Mouse (Mus musculus): Measurements from ENCODE around the gene Sik1. TPM values are rescaled to one million over a fixed set of nuclear protein-coding genes. Genes with fewer than 3 reads are reported as not detected.

Sik1 gene
- total RNA-seq, 2 experiments from 2014 or later: 16.1 to 16.7 TPM

DNA sequence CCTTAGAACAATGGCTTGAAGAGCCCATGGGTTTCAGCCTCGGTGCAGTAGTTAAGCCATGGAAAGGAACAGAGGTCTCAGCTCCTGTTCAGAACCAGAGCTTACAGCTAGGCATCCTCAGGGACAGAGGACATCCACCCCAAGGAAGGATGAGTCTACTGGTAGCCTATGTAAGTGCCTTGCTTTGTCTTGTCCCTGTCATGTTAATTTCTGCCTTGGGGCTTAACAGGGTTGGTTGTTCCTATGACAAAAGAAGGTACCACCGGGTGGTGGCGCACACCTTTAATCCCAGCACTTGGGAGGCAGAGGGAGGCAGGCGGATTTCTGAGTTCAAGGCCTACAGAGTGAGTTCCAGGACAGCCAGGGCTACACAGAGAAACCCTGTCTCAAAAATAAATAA is 44.3 kb downstream of the Sik1 start:
- DNase-seq (ENCODE audit: low spot score in 2 of 2): no peak

DNA sequence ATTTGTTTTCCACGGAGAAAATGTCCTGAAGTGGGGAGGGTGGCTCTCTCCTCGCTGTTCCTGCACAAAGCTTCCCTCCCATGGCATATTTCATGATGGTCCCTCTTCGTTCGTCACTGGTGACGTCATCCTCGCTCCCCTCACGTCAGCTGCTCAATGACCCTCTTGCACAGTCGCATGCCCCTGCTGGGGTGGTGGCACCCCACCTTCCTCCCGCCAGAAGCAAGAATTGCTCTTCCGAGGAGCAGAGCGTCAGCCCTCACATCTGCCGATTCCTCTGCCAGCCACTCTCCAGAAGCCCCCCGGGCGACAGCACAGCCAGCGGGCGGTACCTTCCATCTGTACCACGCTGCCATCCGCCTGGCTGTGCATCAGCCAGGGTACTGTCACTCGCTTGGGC is 45.7 kb downstream of the Sik1 start:
- DNase-seq (ENCODE audit: low spot score in 2 of 2): no peak

DNA sequence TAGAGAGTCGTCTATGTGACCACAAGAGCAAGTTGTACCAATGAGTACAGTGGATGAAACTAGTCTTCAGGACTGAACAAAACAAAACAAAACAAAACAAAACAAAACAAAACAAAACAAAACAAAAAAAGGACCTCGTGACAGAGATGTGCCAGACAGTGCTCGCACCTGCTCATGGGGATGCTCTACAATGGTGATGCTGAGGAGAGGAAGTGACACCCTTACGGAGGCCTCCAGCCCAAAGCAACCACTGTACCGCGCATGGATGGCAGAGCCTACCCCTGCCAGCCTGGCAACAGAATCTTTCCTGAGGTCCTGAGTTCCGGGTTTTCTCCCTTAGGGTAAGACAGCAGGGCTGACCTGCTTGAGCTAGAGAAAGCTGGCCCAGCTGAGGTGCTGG is 46.5 kb downstream of the Sik1 start:
- DNase-seq (ENCODE audit: low spot score in 2 of 2): no peak

DNA sequence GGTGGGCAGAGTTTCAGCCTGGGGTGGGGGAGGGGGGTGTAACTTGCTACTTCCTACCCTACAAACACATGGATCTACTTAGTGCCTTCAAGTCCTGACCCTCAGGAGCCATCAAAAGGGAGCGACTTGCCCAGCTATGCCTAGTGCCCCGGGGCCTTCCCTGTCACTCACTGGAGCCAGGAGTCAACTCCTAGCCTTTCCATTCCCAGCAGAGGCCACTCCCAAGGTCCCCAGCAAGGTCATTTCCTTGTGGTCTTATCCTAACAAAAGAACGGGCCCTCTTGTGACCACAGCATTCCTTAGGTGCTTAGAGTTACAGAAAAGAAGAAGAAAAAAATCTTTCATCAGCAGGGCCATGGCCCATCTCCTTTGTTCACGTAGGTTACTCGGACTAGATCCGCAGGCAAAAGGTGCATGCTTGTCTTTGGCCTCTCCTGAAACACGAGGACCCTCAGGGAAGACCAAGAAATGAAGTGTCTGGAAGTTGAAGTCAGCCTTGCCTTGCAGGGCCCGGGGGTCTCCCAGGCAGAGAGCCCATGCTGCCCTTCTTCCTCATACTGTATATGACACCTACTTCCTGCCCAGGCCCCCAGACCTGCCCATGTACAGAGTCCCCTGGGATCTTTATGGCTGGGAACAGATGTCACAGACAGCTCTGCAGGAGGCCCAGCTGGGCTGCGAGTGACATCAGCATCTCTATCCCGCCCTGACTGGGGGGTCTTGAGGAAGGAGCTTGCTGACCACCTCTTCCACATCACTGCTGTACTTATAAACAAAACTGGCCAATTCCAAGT is 47.3 kb downstream of the Sik1 start:
- no peak for DNase-seq (ENCODE audit: low spot score in 2 of 2)

DNA sequence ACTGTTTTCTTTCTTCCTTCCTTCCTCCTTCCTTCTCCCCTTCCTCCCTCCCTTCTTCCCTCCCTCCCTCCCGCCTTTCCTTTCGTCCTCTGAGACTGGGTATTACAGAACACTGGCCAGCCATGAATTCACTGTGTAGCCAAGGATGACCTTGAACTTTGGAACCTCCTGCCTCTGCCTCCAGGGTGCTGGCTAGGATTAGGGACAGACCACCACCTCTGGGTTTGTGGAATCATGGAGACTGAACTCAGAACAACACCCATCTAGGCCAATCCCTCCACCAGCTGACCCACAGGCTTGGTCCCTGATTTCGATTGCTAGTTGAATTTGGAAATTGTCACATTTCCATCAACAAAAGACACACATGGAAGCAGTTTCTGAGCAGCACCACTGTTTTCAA is 49.1 kb downstream of the Sik1 start:
- no peak for DNase-seq (ENCODE audit: low spot score in 2 of 2)

DNA sequence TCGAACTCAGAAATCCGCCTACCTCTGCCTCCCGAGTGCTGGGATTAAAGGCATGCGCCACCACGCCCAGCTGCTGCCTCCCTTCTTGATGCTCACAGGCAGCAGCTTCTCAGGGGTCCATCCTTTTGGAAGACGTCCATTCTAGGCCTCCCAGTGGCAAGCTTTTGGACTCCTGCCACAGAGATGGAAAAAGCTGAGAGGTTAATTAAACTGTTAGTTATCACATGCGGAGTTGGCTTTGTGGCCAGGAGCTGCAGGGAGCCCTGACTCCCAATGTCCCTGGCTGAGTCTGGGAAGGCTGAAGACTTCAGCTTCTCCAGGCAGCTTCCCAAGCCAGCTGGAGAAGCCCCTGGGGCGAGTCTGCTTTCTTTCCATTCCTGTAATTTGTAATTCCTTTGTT is 49.6 kb downstream of the Sik1 start:
- no peak for DNase-seq (ENCODE audit: low spot score in 2 of 2)

DNA sequence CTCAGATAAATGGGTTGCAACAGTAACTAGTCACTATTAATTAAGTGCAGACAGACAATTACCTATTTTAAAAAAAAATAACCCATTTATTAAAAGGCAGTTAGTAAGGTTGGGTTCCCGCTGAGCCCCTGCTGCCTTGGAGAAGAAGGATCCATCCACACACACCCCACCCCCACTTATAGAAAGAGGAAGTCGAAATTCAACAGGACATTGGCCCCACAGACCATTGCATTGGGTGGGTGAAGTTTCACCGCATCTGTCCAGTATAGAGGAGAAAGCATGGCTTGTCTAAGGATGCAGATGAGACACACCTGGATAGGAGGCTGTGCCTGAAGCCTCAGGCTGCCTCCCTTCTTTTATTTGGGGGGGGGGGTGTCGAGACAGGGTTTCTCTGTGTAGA is 50.0 kb downstream of the Sik1 start:
- no peak for DNase-seq (ENCODE audit: low spot score in 2 of 2)

DNA sequence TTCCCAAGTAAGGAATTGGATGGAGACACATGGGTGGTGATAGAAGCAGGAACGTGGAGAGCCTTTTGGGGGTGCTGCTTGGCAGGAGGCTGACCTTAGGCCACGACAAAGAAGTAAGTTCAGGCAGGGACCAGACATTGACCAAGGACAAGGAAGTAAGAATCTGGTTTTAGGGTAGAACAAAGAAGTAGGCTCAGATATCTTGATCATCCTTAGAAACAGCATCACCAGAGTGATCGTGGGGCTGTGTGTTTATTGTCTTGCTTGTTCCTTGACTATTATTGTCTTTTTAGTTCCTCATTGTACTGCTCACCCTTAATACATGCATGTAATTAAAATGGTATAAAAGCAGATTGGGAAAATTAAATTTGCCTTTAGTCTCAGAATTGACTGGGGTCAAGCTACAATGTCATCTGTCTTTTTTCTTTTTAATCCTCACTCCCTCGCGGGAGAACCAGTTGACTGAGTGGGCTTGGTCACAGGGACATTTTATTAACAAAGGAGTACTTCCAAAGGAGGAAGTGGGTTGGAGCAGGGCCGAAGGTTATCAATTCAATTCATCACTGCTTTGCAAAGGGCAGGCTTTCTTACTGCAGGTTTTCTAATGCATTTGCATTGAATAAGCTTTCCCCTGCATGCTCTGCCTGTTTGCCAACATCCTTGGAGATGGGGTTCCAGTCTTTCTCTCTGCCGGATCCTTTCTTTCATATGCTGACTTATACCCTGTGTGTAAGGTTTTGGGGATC is 53.2 kb downstream of the Sik1 start:
- DNase-seq (ENCODE audit: low spot score in 2 of 2): no peak

DNA sequence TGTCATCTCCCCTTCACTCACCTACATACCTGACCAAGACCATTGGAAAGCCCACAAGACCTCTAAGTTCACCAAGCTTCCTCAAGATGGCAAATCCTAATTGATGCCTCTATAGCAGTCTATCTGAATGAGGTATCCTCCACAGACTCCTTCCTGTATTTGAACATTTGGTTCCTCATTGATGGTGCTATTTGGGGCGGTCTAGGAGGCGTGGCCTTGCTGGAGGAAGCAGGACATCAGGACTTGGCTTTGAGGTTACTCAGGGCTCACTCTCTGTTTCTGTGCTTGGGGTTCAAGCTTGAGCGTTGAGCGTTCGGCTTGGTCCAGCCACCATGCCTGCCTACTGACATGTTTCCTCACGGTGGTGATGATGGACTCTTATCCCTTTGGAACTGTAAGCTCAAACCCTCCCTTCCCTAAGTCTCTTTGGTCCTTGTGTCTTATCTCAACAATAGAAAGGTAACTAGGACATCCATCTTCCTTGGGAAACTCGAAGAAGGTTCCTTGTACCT is 54.7 kb downstream of the Sik1 start:
- no peak for DNase-seq (ENCODE audit: low spot score in 2 of 2)

DNA sequence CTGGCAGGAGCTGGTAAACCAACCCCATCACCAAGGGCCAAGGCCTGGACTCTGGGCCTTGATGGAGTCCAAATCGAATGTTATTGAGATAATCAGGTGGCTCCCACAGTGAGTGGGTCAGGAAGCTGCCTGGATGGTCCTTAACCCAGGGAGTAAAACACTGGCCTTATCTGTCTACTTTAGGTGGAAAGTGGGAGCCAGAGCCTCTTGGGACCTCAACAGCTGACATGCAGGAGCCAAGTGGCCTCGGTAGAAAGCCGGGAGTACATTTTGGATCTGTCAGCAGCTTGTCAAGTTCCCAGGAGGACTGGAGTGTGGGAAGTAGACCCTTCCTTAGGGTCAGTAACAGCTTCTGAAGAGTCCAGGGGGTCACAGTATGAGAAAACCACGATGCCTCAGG is 59.7 kb downstream of the Sik1 start:
- DNase-seq (ENCODE audit: low spot score in 2 of 2): no peak

Other genes with a start within 250 kb of the Sik1 start
- 10 to 100 TPM; 75.4 to 91.4 TPM for gene Cbs, start 218.6 kb downstream of the Sik1 start, total RNA-seq (2021)
- gene U2af1, start 196.9 kb downstream of the Sik1 start, total RNA-seq (2021): 100 to 1,000 TPM; 112 to 130 TPM
- under 1 TPM in 1 of 2 experiments, not detected in 1; 0.55 TPM for gene Cryaa, start 178.0 kb downstream of the Sik1 start, total RNA-seq (2021)
- gene Rrp1b, start 180.3 kb upstream of the Sik1 start, total RNA-seq (2021): 10 to 100 TPM; 17.1 to 17.8 TPM
- 1 to 10 TPM; 1.2 to 1.6 TPM for gene Hsf2bp, start 180.5 kb upstream of the Sik1 start, total RNA-seq (2021)

Measured in layer of hippocampus, postnatal 14 days (tissue).